Mouse (Mus musculus) megakaryocyte progenitor cell, adult 5-6 weeks (primary cell): ENCODE measurements at regions not wholly inside any gene's neighbourhood (a gene's known extent, or its start where the extent isn't known, plus 50 kb on each side); places are given as distances from the start of the nearest gene placed in this dataset.

ENCODE experiments used
- ATAC-seq: replicated peaks from 2 replicates; pipeline ENCODE4 v1.8.0; 2016; ENCODE audit warnings: mild to moderate bottlenecking, moderate TSS enrichment, inconsistent platforms; ENCODE audit not compliant: poor library complexity

- ATAC-seq = no peak
These were observed 64.6 kb downstream of the Smug1 start for GRCm38 (mm10) chr15:103102068-103102840.

- ATAC-seq = no peak
These were observed 66.8 kb downstream of the Smug1 start for GRCm38 (mm10) chr15:103100121-103100520.

- ATAC-seq = no peak
These were observed 72.4 kb downstream of the Smug1 start for GRCm38 (mm10) chr15:103094457-103094856.

- ATAC-seq = no peak
These were observed 73.2 kb downstream of the Smug1 start for GRCm38 (mm10) chr15:103093655-103094054.

- ATAC-seq = no peak
These were observed 73.8 kb downstream of the Hoxc4 start for GRCm38 (mm10) chr15:103092496-103092895.

- no peak for ATAC-seq
These were observed 71.8 kb downstream of the Hoxc4 start for GRCm38 (mm10) chr15:103090280-103091164.

- ATAC-seq = no peak
These were observed 71.1 kb downstream of the Hoxc4 start for GRCm38 (mm10) chr15:103089852-103090251.

- no peak for ATAC-seq
These were observed 70.7 kb downstream of the Hoxc4 start for GRCm38 (mm10) chr15:103089440-103089839.

- 0 out of 2 replicates have a peak, but pooled peaks have one; percentile 29 for ATAC-seq
These were observed 68.5 kb downstream of the Hoxc4 start for GRCm38 (mm10) chr15:103087204-103087603.

- ATAC-seq = no peak
These were observed 67.9 kb downstream of the Hoxc4 start for GRCm38 (mm10) chr15:103086672-103087069.
